Mouse (Mus musculus) embryonic facial prominence, embryonic 14.5 days (tissue): Measurements from ENCODE around the gene Gse1. TPM values are rescaled to one million over a fixed set of nuclear protein-coding genes. Genes with fewer than 3 reads are reported as not detected.

Experiments used
- ATAC-seq: fragments of 200-750 bp; cut with Nextera tagmentation; 2 replicates; pipeline ENCODE4 v1.8.0; 2017; ENCODE audit warnings: low read depth, moderate number of reproducible peaks, moderate TSS enrichment
- DNase-seq: peaks from one replicate; pipeline ENCODE4 v3.0.0-alpha.2; 2015; ENCODE audit warnings: low spot score
- H3K27ac ChIP-seq: fragments of 300-500 bp; sonication (generic); replicated peaks from 2 replicates; pipeline ENCODE4 v1.5.1; 2014; ENCODE audit warnings: low read depth, mild to moderate bottlenecking, low read length, moderate library complexity
- H3K27me3 ChIP-seq: fragments of 300-500 bp; sonication (generic); replicated peaks from 2 replicates; pipeline ENCODE4 v1.6.1; 2014; ENCODE audit warnings: low read length; ENCODE audit not compliant: control insufficient read depth, insufficient read depth
- H3K36me3 ChIP-seq: fragments of 300-500 bp; sonication (generic); 2 replicates; pipeline ENCODE4 v1.6.1; 2014; ENCODE audit warnings: low read length, mixed read lengths; ENCODE audit not compliant: control insufficient read depth, insufficient read depth
- H3K4me1 ChIP-seq: fragments of 300-500 bp; sonication (generic); 2 replicates; pipeline ENCODE4 v1.6.1; 2014; ENCODE audit warnings: antibody characterized with exemption, low read length; ENCODE audit not compliant: control insufficient read depth, insufficient read depth
- H3K4me2 ChIP-seq: fragments of 300-500 bp; sonication (generic); 2 replicates; pipeline ENCODE4 v1.6.1; 2014; ENCODE audit warnings: low read depth, mild to moderate bottlenecking, low read length, moderate library complexity, mixed read lengths
- H3K4me3 ChIP-seq: fragments of 300-500 bp; sonication (generic); 2 replicates; pipeline ENCODE4 v1.5.1; 2014; ENCODE audit warnings: low read depth, mild to moderate bottlenecking, low read length
- H3K9ac ChIP-seq: fragments of 300-500 bp; sonication (generic); 2 replicates; pipeline ENCODE4 v1.6.1; 2014; ENCODE audit warnings: low read depth, mild to moderate bottlenecking, low read length, moderate library complexity, mixed read lengths
- H3K9me3 ChIP-seq: fragments of 300-500 bp; sonication (generic); 2 replicates; pipeline ENCODE4 v1.6.1; 2016; ENCODE audit warnings: low read length; ENCODE audit not compliant: control insufficient read depth
- WGBS: fragments of 180-500 bp; shearing (Covaris S2); extraction: QIAGEN DNeasy Blood & Tissue Kit; methylation state at CpG from one replicate; pipeline ENCODE4 v1.1.7; 2014; 5-methylcytosine and 5-hydroxymethylcytosine counted together
- polyA plus RNA-seq: library from polyadenylated mRNA; unstranded; fragments of >200 nt; fragmentation: Nextera tagmentation; extraction: Ambion mirVana; gene quantifications from 2 replicates; pipeline ENCODE4 v1.2.1, GENCODE M21; 2014

The Gse1 gene
- polyA plus RNA-seq, 1 experiment from 2014 or later: 8.7 TPM

DNA sequence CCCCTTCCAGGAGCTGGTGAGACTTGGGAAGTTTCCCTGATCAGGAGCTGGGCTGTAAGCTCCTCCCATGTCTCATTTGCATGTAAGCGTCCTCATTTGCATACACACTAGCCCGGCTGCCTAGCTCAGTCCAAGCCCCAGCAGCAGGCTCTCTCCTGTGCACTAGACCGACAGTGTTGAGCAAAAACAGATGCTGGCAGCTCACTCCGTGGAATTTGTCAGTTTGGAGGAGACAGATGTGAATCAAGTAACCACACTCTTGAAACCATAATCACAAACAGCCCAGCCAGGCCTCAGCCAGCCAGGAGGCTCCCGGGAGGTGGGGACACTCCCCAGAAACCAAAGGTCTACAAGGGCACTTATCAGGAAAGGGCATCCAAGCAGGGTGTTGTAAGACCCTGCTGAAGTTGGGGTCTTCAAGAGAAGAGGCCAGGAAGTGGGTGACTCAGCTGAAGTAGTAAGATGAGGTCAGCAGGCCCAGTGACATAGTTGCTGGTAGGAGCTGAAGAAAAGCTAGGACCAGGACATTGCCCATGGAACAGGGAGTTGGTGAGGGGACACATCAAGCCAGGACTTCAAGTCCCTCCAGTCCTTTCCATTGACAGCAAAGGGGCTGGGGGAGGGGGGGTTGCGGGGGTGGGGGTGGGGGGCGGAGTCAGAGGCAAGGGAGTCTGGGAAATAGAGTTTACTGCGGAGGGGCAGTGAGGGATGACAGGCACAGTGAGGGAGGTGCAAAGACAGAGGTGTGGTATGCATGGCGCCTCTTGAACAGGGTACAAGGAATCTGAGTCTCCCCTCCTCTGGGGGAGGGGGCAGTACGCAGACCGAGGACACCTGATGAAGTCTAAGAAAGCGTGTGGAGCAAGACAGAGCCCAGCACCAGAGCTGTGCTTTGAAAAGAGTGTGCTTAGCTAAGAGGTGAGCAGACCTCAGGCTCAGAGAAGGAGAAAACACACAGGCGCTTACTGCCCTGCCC is 11.1 kb upstream of the Gse1 start:
- peak; percentile 87 for ATAC-seq
- 16% methylated on average over 11 of the region's 13 CpGs for WGBS
- Histone ChIP-seq H3K27me3 (no peaks in the 10 kb centered on the region), H3K9ac (no peak overlapping the region), H3K4me2 (peak overlapping the region; percentile 35), H3K36me3 (no peaks in the 10 kb centered on the region), H3K4me1 (peaks cover 29% of the 10 kb centered on the region), H3K4me3 (no peak overlapping the region), H3K9me3 (no peaks in the 10 kb centered on the region), H3K27ac (peak overlapping the region; percentile 85)
- peak; percentile 97 for DNase-seq

DNA sequence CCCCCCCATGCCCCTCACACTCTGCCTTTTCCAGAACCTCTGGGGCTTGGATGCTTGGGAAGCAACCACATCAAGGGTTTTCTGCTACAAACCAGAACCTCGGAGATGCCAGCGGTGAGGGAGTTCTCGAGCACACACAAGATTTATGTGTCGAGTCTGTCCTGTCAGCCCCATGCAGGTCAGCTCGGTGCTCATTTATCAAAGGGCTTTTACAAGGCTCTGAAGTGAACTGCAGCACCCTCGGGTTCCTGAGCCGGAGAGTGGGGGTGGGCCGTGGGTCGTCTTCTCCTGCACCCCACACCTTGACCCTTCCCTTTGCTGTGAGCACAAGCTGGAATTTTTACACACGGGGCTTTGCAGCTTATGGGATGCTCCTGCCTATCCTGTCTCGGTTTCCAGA is 5.7 kb upstream of the Gse1 start:
- Histone ChIP-seq H3K4me3 (no peak overlapping the region), H3K9me3 (no peaks in the 10 kb centered on the region), H3K9ac (no peak overlapping the region), H3K4me2 (no peak overlapping the region), H3K36me3 (no peaks in the 10 kb centered on the region), H3K4me1 (peaks cover 33% of the 10 kb centered on the region), H3K27me3 (no peaks in the 10 kb centered on the region), H3K27ac (no peak overlapping the region)
- DNase-seq (no peak), ATAC-seq (no peak)
- 55% methylated on average over 11 of the region's 11 CpGs for WGBS

GRCm38 (mm10) chr8:120224521-120225420 is 3.5 kb upstream of the Gse1 start:
- Histone ChIP-seq H3K4me1 (peaks cover 37% of the 10 kb centered on the region), H3K27me3 (no peaks in the 10 kb centered on the region; the same call in 1 of the 2 replicates), H3K27ac (peak overlapping the region; percentile 17), H3K4me2 (no peak overlapping the region), H3K36me3 (no peaks in the 10 kb centered on the region), H3K9ac (peak overlapping the region; percentile 3; the same call in 1 of the 2 replicates), H3K9me3 (no peaks in the 10 kb centered on the region), H3K4me3 (no peak overlapping the region)
- DNase-seq (no peak), ATAC-seq (no peak)
- WGBS: 48% methylated on average over 9 of the region's 11 CpGs

GRCm38 (mm10) chr8:120225421-120226151 is 2.7 kb upstream of the Gse1 start:
- DNase-seq (peak; percentile 70), ATAC-seq (no peak)
- H3K9me3 ChIP-seq: no peaks in the 10 kb centered on the region
- peaks cover 43% of the 10 kb centered on the region for H3K4me1 ChIP-seq
- no peaks in the 10 kb centered on the region for H3K36me3 ChIP-seq
- peak overlapping the region; percentile 3; the same call in 1 of the 2 replicates for H3K9ac ChIP-seq
- WGBS: 37% methylated on average over 10 of the region's 10 CpGs
- no peak overlapping the region for H3K4me2 ChIP-seq
- no peak overlapping the region for H3K4me3 ChIP-seq
- no peaks in the 10 kb centered on the region; the same call in 1 of the 2 replicates for H3K27me3 ChIP-seq
- peak overlapping the region; percentile 17; the same call in 1 of the 2 replicates for H3K27ac ChIP-seq

DNA sequence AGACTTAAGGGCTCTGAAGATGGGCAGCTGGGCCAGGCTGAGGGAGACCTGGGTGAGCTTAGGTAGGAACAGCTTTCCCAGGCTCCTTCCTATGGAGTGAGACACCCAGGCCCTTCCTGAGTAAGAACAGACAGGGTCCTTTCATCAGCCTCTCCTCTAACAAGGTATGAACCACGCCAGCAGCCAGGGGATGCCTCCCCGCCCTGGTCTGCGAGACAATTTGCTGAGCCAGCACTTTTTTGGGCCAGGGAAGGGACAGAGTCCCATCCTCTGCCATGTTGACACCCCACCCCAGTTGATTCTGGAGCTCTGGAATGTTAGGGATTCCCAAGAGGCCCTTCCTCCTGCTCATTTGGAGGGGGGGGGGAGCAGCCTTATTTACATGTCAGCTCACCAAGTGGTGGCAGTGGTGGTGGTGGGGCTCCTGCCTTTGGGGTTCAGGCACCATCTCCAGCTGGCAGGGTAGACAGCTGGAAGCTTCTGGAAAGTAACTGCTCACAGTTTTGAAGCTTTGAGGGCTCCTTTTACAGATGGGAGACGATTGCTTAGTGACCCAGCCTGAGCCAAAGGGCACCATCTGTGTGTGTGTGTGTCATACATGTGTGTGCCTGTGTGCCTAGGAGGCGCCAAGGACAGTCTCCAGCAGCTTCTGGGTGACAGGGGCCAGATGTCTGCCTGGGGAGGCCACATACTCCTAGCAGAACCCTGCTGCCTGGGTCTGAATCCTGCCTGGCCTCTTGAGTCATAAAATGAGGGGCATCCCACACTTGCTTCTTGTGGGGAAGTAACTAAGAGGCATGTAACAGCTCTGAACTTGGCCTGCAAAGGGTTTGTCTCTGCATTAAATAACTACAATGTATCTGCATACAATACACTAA is 1.3 kb upstream of the Gse1 start:
- H3K4me2 ChIP-seq: peak overlapping the region; percentile 98
- ATAC-seq: no peak
- H3K4me3 ChIP-seq: peak overlapping the region; percentile 68
- H3K4me1 ChIP-seq: peaks cover 56% of the 10 kb centered on the region
- no peaks in the 10 kb centered on the region for H3K9me3 ChIP-seq
- H3K27me3 ChIP-seq: no peaks in the 10 kb centered on the region; the same call in 1 of the 2 replicates
- 30% methylated on average over 5 of the region's 5 CpGs for WGBS
- no peak overlapping the region for H3K9ac ChIP-seq
- peak overlapping the region; percentile 46 for H3K27ac ChIP-seq
- H3K36me3 ChIP-seq: no peaks in the 10 kb centered on the region
- peak; percentile 36 for DNase-seq

GRCm38 (mm10) chr8:120227578-120227876 is 729 bp upstream of the Gse1 start:
- peaks cover 62% of the 10 kb centered on the region for H3K4me1 ChIP-seq
- H3K9me3 ChIP-seq: no peaks in the 10 kb centered on the region

DNA sequence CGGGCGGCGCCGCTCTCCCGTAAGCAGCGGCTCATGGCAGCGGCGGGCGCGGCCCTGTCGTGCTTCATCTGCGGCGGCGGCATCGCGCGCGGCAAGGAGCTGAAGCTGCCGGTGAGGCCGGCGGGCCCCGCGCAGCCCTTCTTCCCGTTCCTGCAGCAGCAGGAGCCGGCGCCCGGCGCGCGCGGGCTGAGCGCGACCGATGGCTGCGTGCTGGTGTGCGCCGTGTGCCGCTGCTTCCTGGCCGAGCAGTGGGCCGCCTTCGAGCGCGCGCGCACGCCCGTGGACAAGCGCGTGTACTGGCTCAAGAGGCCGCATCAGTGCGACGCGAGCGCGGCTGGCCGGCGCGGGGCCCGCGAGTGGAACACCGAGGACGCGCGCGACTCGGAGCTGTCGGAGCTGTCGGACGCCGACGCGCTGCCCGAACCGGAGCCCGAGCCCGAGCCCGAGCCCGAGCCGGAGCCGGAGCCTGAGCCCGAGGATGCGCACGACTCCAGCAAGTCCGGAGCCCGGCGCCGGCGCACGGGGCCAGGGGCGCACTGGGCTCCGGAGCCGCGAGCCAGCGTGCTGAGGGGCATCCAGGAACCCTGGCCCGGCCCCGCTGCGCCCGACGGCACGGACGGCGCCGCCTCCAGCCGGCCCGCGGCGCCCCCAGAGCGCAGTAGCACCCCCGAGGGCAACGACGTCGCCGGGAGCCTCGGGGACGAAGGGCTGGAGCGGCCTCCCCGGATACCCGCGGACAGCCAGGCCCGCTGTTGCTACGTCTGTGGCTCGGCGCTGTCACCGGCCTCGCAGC is 721 bp downstream of the Gse1 start:
- H3K9ac ChIP-seq: peak overlapping the region; percentile 75
- peaks cover 73% of the 10 kb centered on the region for H3K4me1 ChIP-seq
- WGBS: 0% methylated on average over 3 of the region's 125 CpGs
- H3K4me3 ChIP-seq: peak overlapping the region; percentile 68
- peak overlapping the region; percentile 63 for H3K27ac ChIP-seq
- no peaks in the 10 kb centered on the region; the same call in 1 of the 2 replicates for H3K27me3 ChIP-seq
- no peak for ATAC-seq
- H3K4me2 ChIP-seq: peak overlapping the region; percentile 98
- no peaks in the 10 kb centered on the region for H3K9me3 ChIP-seq
- DNase-seq: peak; percentile 31
- H3K36me3 ChIP-seq: no peaks in the 10 kb centered on the region

More at GRCm38 (mm10) chr8:120227578-120227876, 729 bp upstream of the Gse1 start:
- DNase-seq (no peak), ATAC-seq (no peak)
- Histone ChIP-seq H3K27me3 (no peaks in the 10 kb centered on the region; the same call in 1 of the 2 replicates), H3K27ac (peak overlapping the region; percentile 46), H3K4me2 (peak overlapping the region; percentile 98), H3K9ac (peak overlapping the region; percentile 75; the same call in 1 of the 2 replicates), H3K36me3 (no peaks in the 10 kb centered on the region), H3K4me3 (peak overlapping the region; percentile 68)
